Mouse (Mus musculus): ENCODE results near the gene Ccdc146.

DNA sequence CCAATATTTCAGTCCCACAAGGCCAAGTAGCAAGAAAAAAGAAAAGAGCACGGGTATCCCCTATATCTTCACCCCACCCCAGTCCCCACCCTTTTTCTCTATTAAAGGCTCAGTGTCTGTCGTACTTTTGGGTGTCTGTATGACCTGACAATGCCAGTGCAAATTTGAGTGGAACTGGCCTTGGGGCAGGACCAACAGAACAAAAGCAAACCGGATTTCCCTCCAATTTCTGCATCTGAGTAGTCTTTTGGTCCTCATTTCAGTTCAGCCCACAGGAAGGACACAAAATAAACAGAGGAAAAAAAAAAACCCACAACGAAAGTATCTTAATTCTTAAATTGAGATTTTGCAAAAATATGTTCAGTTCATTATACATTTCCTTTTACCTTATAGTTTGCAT, 5.9 kb downstream of the Ccdc146 start:
- no peak for TF ChIP-seq CTCF (IDR thresholded peaks at IDR 0.05; ENCODE audit: insufficient read depth, low read length)
- no peak for TF ChIP-seq POLR2A (IDR thresholded peaks at IDR 0.05; ENCODE audit: borderline replicate concordance, extremely low read depth, low read depth, low read length)

All from lung, adult 2 months (tissue).